Mouse (Mus musculus) embryonic fibroblast, embryonic 13.5 days (primary cell): ENCODE measurements around the gene Accsl. TPM values are rescaled to one million over a fixed set of nuclear protein-coding genes. Genes with fewer than 3 reads are reported as not detected.

Source experiments
- H3K27ac ChIP-seq: 2 replicates; pipeline ENCODE4 v1.5.1; 2012; ENCODE audit warnings: low read length, control low read depth, inconsistent platforms; ENCODE audit not compliant: insufficient read depth
- H3K4me1 ChIP-seq: 2 replicates; pipeline ENCODE4 v1.6.1; 2011; ENCODE audit warnings: low read length; ENCODE audit not compliant: control insufficient read depth, insufficient read depth
- H3K4me3 ChIP-seq: 2 replicates; pipeline ENCODE4 v1.5.1; 2011; ENCODE audit warnings: mild to moderate bottlenecking, control low read depth, low read length; ENCODE audit not compliant: insufficient read depth
- CTCF ChIP-seq: IDR thresholded peaks from 2 replicates; pipeline ENCODE4 v1.5.1; 2011; ENCODE audit warnings: mild to moderate bottlenecking, control low read depth, low read length, moderate library complexity, borderline replicate concordance; ENCODE audit not compliant: insufficient read depth
- POLR2A ChIP-seq: IDR thresholded peaks from 2 replicates; pipeline ENCODE4 v1.6.1; 2011; ENCODE audit warnings: low read depth, mild to moderate bottlenecking, control low read depth, low read length, moderate library complexity
- polyA plus RNA-seq: library from polyadenylated mRNA; stranded (reverse); fragments of >200 nt; gene quantifications from 2 replicates; pipeline ENCODE4 v1.2.4, GENCODE M21; 2011; ENCODE audit warnings: low read depth; ENCODE audit not compliant: missing spikeins, insufficient read length

Accsl gene
- polyA plus RNA-seq, 1 experiment: not detected

DNA sequence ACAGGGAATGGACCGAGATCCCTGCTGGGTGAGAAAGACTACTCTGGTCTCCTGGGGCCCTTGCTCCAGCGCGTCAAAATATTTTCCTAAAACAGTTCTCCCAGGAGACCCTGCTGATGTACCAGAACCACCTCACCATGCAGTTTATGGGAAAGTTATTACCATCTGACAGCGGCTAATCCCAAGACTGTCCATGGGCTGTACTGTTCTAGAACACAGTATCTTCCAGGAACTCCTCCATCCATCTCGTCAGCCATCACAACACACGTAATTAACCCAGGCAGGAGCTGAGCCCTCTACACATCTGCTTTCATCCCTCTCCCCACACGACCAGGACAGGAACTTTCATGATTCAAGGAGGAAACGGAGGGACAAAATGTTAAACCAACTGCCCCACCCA, 11.5 kb upstream of the Accsl start:
- no peak for TF ChIP-seq CTCF
- no peak for TF ChIP-seq POLR2A
- H3K4me1 ChIP-seq: no peaks in the 10 kb centered on the region; the same call in 1 of the 2 replicates
- H3K27ac ChIP-seq: no peak overlapping the region
- H3K4me3 ChIP-seq: no peak overlapping the region

DNA sequence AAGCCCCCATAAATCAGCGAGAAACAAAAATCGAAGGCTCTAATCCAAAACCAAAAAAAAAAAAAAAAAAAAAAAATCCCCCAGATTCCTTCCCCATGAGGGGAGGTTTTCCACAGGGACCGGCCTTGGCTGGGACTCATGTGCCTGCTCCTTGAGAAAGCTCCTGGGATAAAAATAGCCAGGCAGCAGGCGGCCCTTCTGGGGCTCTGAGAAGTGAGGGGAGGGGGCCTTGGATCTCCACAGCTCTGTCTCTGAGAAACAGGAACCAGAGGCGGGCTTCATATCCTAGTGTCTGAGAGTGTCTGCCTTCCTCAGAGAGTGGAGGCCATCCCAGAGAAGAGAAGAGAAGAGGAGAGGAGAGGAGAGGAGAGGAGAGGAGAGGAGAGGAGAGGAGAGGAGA, 8.0 kb upstream of the Accsl start:
- TF ChIP-seq CTCF (no peak), POLR2A (no peak)
- Histone ChIP-seq H3K4me3 (no peak overlapping the region), H3K27ac (no peak overlapping the region), H3K4me1 (no peaks in the 10 kb centered on the region; the same call in 1 of the 2 replicates)

DNA sequence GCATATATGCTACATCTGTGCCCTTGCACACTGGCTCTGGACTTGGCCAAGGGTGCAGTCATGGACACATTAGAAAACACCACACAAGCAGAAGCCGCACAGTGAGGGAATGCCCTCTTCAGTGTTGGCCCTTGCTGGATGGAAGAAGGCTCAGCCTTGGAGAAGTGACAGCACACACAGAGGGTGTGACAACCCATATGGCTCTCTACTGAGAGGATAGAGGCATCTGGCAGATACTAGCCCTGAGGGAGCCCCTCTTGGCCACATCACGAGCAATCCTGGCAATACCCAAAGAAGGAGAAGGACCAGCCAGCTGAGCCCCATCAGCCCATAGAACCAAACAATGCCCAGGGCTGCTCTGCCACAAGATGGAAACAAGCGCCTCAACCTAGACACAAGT, 5.6 kb upstream of the Accsl start:
- Histone ChIP-seq H3K4me3 (no peak overlapping the region), H3K27ac (no peak overlapping the region), H3K4me1 (no peaks in the 10 kb centered on the region)
- TF ChIP-seq POLR2A (no peak), CTCF (no peak)

DNA sequence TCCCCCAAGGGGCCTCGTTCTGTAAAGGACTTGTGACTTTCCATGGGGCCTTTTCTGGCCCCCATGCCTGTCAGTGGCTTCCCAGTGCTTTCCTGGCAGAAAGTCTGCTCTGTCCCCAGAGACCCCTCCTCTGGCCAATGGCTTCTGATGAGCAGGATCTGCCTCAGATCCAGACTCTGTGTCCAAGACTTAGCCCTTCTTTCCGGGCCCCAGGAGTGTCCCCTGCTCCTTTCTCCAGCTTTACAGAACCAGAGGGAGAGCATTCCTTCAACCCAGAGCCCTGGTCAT, 5.2 kb upstream of the Accsl start:
- Histone ChIP-seq H3K4me1 (no peaks in the 10 kb centered on the region), H3K4me3 (no peak overlapping the region), H3K27ac (no peak overlapping the region)
- TF ChIP-seq CTCF: no peak

DNA sequence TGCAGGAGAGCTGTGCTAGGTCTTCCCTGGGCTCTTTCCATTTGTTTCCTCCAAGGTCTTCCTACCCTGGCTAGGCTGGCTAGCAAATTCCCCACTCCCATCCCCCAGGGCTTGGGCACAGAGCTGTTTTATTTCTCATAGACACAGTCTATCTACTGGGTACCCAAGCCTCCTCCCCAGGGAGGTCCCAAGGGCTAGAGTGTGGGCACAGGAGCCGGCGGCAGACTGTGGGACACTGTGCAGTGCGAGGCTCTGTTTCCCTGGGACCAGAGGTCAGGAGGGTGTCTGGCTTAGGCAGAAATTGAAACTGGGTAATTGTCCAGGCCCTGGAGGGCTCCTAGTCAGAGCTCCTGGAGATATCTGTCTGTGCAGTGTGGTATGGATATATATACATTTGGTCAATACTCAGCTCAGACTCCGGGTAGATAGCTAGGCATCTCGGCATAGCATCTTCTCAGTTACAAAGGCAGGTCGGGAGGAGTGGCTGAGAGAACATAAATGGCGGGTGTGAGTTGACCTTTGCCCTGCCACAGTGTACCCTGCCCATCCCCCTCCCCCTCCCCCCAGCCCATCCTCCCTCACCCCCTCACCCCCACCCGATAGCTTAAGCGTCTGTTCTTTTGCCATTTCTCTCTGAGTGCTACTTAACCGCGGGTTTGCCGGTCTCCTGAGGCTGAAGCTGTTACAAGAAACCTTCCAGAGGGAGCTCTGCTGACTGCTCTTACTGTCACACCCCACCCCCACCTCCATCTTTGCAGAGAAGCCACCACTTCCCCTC, 4.7 kb upstream of the Accsl start:
- no peak for TF ChIP-seq CTCF
- no peak for TF ChIP-seq POLR2A
- H3K4me3 ChIP-seq: no peak overlapping the region
- H3K4me1 ChIP-seq: no peaks in the 10 kb centered on the region
- H3K27ac ChIP-seq: no peak overlapping the region

DNA sequence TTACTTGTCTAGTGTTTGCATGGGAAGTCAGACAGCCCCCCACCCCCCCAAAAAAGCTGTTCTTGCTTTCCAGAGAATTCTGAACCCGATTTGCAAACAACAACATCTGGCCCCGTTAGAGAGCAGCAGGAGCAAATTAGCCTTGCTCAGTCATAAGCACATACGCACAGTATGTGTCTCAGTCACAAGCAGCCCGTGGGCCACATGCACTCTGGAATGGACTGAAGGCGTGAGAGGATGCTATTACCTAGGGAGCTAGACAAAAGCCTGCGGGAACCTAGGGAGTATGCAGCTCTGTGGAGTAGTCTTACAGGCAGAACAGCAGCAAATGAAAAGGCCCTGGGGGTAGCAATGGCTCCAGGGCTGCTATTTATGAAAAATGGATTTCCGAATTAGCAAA, 3.3 kb upstream of the Accsl start:
- TF ChIP-seq POLR2A: no peak
- TF ChIP-seq CTCF: no peak
- no peak overlapping the region for H3K27ac ChIP-seq
- H3K4me1 ChIP-seq: no peaks in the 10 kb centered on the region
- H3K4me3 ChIP-seq: no peak overlapping the region

DNA sequence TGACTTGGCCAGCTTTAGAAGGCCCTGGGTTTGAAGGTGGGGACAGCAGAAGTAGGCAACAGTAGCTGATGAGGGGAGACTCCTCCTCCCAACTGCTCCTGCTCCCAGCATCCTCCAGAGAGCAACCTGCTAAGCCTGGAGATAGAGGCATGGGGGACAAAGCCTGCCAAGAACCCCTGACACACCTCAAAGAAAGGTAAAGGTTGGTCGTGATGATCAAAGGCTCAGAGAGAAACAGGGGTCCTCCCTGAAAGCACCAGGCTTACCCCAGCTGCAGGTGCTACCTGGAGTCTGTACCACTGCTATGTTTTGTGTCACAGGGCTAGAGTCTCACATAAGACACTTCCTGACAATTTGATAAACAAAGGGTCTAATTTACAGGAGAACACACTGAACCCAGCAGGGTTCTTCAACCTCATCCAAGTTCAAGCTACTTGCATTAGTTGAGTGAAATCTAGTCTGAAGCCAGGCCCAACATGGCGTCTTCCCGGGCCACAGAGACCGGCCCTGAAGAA, 2.5 kb upstream of the Accsl start:
- no peak overlapping the region for H3K27ac ChIP-seq
- no peak overlapping the region for H3K4me3 ChIP-seq
- TF ChIP-seq POLR2A: no peak
- TF ChIP-seq CTCF: no peak
- no peaks in the 10 kb centered on the region for H3K4me1 ChIP-seq

DNA sequence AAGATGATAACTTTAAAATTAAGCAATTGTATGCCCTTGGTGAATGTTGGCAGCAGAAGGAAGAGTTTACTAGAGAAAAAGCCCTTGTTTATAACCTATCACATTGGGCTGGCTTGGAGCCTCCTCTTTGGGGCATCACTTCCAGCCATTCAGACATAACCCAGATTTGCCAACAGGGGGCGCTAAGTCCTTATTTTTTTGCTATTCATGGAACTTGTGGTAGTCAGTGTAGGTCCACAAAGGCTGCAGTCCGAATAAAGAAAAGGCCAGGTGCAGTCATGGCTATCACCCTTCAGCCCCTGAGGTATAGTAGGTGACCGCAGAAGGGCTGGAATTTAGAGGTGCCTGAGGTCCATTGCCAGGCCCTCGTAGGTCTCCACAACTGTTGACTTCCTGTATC, 1.9 kb upstream of the Accsl start:
- TF ChIP-seq POLR2A (no peak), CTCF (no peak)
- H3K27ac ChIP-seq: no peak overlapping the region

DNA sequence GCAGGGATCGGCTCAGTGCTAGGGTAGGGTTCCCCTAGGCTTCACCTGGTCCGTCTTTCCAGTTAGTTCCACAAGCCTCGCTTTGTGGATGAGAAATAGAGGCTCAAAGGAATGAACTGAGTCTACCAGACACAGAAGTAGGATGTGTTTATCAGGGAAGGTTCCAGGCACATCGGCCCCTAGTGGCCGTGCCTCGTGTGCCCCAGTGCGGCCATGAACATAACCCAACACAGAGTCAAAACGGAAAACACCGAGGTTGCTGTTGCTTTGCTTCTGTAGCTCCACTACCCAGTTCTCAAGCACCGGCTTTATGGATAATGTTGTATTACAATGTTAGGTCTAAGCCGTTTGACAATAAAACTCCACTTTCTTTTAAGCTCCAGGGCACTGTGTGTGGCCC, 391 bp downstream of the Accsl start:
- no peaks in the 10 kb centered on the region for H3K4me1 ChIP-seq
- H3K27ac ChIP-seq: no peak overlapping the region
- no peak for TF ChIP-seq POLR2A
- no peak for TF ChIP-seq CTCF
- H3K4me3 ChIP-seq: no peak overlapping the region

More for the DNA sequence above, 1.9 kb upstream of the Accsl start:
- H3K4me1 ChIP-seq: no peaks in the 10 kb centered on the region
- H3K4me3 ChIP-seq: no peak overlapping the region

DNA sequence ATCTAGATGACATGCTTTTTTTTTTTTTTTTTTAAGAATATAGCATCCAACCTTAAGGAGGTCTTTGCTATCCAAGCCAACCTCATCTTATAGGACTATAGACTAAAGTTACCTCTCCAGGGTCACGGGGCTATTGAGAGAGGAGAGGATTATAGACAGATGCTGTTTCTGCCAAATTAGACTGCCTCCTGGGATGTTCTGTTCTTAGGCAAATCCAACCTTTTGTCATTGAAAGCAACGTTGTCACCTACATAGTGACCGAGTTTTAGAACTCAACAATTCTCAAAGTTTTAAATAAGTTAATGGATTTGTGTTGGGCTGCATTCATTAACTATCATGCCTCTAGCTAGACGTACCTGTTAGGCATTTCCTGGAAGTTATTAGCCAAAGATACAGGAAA, 5.7 kb downstream of the Accsl start:
- H3K4me1 ChIP-seq: no peaks in the 10 kb centered on the region
- no peak overlapping the region for H3K4me3 ChIP-seq
- H3K27ac ChIP-seq: no peak overlapping the region
- no peak for TF ChIP-seq POLR2A
- no peak for TF ChIP-seq CTCF

DNA sequence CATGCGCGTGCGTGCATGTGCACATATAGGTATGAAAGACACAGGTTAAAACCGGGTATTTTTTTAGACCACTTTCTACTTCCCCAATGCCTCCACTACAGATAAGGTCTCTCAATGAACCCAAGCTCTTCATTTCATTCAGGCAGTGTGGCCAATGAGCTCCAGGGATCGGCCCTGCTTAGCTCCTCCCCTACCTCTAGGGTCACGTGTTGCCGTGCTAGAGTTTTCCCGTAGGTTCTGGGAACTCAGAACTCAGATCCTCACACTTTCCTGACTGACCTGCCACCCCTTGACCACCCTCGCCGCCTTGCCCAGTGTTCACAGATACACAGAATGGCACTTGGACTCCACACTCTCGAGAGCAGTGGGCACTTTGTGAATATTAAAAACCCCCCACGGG, 10.1 kb downstream of the Accsl start:
- no peak for TF ChIP-seq POLR2A
- Histone ChIP-seq H3K27ac (no peak overlapping the region), H3K4me1 (no peaks in the 10 kb centered on the region), H3K4me3 (no peak overlapping the region)

DNA sequence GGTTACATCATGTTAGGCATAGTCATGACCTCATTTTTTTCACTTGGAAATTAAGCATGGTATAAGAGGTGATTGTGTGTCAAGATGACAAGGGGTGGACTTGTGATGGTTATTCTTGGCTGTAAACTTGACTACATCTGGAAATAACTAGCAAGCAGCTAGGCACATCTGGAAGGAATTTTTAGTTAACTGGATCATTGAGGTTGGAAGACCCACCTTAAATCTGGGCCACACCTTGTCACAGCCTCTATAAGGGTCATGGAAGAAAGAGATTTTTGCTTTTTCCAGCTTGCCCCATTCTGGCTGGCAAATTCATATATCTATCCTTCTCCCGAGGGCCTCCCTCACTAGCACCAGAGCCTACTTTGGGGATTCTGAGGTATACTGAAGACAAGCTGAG, 17.7 kb downstream of the Accsl start:
- no peak overlapping the region for H3K27ac ChIP-seq
- no peak overlapping the region for H3K4me3 ChIP-seq
- peaks cover 5% of the 10 kb centered on the region; the same call in 1 of the 2 replicates for H3K4me1 ChIP-seq
- no peak for TF ChIP-seq CTCF
- TF ChIP-seq POLR2A: no peak
